Mouse (Mus musculus): ENCODE measurements around the gene Notum.

Notum gene

DNA sequence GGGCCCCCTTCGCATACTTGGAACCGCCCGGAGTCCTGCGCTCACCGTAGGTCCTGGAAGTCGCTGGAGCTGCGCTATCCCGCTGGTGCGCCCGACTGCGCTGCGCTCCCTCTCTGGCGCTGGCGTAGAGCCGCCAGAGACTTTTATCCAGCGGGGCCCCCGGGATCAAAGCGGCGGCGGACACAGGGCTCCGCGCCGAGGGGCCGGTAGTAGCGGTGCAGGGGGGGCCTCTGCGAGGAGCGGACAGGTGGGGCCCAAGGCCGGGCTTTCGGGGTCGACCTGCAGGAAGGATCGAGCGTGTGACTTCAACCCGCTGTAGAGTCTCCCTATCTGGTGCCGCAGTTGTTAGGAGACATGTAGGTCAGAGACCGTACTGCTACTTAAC lies at the start of gene Notum:
Gene Notum, minus strand, starts transcription at position 100 of the 385 bp plus-strand sequence.
- in situ Hi-C loops (cut with MboI, MseI) = no loop called here

DNA sequence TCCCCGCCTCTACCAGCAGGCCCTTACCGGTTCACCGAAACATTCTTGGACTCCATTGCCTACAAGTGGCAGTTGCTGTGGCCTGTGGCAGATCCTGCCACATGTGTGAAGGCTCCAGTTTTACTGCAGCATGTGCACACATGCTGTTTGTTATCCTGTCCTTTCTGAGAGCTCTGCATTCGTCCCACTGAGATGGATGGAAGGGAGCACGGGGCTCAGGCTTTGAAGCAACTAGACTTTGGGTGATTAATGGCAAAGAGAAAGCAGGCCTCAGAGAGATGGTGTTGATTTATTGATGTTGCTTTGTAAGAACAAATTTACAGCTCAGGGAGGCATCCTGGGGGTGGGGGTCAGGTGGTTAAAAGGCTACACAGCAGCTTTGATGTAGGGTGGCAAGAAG lies 49.7 kb upstream of the Notum start:
- in situ Hi-C loops (cut with MboI, MseI) = loop anchor here (10.0 kb wide), 1 partner anchor 86 kb away; the partner anchor contains the start of gene Sirt7

DNA sequence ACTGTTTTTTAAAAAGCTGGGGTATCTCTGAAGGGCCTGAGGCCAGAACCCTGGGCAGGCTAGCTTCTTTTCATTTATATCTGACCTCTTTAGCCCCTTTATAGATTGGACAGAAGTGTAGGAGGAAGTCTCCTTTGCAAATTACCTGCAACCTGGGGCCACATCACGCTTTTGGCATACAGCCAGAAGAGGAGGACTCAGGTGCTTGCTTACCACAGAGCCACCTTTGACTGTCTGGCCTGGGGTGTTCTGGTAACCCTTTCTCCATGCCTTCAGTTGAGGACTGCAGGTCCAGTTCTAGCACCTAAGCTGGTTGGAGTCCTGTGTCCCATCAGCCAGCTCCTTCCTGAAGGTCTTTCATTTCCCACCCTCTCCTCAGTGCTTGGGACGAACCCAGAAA lies 48.6 kb upstream of the Notum start:
- in situ Hi-C loops (cut with MboI, MseI) = no loop called here

- in situ Hi-C loops (cut with MboI, MseI) = no loop called here
Observed at GRCm38 (mm10) chr11:120707969-120708368, 47.0 kb upstream of the Notum start.

- in situ Hi-C loops (cut with MboI, MseI) = no loop called here
Observed at GRCm38 (mm10) chr11:120707225-120707624, 46.2 kb upstream of the Notum start.

DNA sequence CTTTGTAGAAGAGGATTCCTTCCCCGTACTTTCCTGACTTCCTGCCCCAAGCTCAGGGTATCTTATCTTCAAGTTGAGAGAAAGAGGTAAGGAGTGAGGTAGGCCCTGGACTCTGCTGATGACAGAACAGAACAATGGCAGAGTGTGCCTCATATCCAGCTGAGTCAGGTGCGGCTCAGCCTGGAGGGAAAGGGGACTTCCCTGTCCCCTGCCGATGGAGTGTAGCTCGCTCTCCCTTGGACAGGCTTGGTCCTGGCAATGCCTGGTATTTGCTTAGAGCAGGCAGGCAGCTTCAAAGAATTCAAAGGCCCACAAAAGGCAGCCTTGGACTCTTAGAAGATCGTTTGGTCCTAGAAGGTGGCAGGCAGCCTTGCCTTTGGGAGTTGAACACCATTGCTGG lies 45.1 kb upstream of the Notum start:
- in situ Hi-C loops (cut with MboI, MseI) = no loop called here

GRCm38 (mm10) chr11:120704486-120705325 lies 43.7 kb upstream of the Notum start:
- in situ Hi-C loops (cut with MboI, MseI) = no loop called here

DNA sequence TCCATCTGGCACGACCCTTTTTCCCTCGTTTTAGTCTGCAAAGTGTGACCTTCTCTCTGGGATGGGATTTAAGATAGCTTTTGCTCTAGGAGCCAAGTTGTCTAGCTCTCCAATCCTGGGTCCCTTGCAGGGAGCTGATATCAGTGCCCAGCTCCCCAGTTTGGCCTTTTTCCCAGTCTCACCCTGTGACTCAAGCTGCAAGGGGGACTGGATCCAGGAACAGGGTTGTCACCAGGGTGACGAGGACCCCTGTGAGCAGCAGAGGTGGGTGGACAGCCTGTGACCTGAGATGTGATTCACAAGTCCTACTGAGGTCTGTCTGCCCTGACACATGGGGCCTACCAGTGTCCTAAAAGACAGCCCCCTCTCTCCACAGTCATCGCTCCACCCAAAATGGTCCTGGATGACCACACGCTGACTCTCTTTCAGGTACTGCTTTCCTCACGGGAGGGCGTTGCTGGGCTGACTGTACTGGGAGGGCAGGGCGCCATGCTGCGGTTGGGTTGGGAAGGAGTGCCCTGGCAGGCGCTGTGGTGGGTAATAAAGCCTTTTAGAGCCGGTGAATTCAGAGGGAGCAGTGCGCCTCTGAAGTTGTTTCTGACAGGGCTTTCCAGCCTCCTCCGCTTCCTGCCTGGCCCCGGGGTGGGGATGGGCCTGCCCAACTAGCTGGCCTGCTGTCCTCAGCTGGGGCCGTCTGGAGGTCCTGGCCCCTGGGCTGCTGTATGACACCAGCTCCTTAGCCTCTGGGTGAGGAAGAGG lies 42.9 kb upstream of the Notum start:
- in situ Hi-C loops (cut with MboI, MseI) = no loop called here

DNA sequence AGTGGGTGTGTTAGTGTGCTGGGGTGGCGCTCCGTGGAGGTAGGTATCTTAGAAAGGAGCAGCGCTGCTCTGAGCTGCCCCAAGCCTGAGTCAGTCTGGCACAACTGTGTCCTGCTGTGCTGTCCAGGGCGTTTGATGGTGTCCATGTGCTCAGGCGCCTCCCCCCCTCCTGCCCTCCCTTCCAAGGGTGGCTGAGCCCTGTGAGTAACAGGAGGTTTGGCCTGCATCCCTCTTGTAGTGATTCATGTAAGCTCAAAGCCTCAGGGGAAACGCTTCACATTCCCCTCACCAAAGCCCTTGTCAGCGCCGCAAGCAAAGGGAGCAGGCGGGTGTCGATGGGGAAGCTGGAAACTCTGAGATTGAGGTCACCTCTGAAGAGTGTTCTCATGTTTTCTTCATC lies 36.8 kb upstream of the Notum start:
- in situ Hi-C loops (cut with MboI, MseI) = loop anchor here (10.0 kb wide), 1 partner anchor 313 kb away; no protein-coding TSS in a partner anchor

DNA sequence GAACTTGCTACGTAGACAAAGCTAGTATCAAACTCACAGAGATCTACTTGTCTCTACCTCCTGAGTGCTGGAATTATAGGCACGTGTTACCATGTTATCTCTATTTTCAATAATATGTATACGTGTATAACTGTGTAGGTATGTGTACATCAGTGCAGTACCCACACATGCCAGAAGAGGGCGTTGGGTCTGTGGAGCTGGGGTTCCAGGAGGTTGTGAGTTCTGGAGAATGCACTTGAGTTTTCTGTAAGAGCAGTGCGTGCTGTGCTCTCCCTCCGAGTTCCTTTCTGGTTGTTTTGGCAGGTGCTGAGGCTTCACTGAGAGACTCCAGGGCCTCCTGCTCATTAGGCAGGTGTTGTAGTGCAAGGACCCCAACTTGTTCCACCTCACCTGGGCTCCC lies 35.6 kb upstream of the Notum start:
- in situ Hi-C loops (cut with MboI, MseI) = loop anchor here (10.0 kb wide), 1 partner anchor 312 kb away; no protein-coding TSS in a partner anchor

DNA sequence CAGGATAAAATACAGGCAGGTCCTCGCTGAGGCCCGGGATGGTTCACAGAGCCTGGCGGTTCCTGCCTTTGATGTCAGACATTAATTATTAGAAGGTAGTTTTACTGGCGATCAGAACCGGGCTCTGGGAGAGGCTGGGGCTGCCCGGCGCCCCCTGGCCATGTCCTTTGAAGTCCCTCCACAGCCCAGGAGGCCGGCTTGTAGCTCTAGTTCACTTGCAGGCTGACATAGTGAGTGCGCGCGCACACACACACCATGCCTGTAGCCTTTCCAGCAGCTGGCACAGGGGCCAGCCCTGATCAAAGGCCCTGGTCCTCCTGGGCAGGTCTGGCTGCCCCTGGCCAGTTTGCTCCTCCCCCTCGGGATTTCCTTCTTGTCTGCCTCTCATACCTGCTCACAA lies 34.7 kb upstream of the Notum start:
- in situ Hi-C loops (cut with MboI, MseI) = loop anchor here (10.0 kb wide), 1 partner anchor 311 kb away; no protein-coding TSS in a partner anchor

- in situ Hi-C loops (cut with MboI, MseI) = loop anchor here (10.0 kb wide), 1 partner anchor 310 kb away; no protein-coding TSS in a partner anchor
Observed at GRCm38 (mm10) chr11:120695184-120695583, 34.2 kb upstream of the Notum start.

DNA sequence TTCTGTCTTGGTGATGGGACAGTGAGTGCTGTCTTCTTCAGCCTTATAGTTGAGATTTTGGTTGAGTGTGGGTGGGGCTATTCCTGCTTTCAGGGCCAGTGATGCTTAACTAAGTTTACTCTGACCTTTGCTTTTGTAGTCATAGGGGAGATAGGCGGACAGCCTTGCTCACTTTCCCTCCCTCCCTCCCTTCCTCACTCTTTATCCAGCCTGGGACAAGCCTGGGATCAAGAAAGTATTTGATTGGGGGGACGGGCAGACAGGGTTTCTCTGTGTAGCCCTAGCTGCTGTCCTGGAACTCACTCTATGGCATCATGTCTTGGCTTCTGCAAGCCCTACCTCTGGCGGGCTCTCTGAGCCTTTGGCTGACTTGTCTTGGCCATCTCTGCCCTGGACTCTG lies 32.5 kb upstream of the Notum start:
- in situ Hi-C loops (cut with MboI, MseI) = loop anchor here (10.0 kb wide), 1 partner anchor 309 kb away; no protein-coding TSS in a partner anchor

DNA sequence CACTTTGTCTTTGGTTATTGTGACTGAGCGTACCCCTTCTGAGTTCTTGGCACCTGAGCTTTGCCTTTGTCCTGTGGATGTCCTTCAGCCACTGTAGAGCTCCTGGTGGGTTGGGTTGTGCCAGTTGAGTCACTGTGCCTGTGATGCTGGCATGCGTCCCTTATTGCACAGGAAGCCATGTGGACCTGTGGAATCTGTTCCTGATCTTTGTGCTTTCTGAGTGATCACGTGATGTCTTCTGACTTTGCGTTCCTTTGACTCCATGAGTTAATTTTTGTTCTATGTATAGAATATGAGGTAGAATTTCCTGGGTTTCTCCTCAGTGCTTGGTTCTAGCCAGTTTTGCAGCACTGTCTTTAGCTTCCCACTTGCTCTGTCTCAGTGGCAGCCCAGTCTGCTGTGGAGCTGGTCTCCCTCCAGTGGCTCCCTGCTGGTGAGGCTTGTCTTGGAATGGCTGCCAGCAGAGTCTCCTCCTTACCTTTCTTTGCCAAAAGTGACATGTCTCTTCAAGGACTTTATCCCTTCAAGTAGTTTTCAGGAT lies 31.6 kb upstream of the Notum start:
- in situ Hi-C loops (cut with MboI, MseI) = loop anchor here (10.0 kb wide), 1 partner anchor 308 kb away; no protein-coding TSS in a partner anchor

- in situ Hi-C loops (cut with MboI, MseI) = no loop called here
Observed at GRCm38 (mm10) chr11:120689365-120689764, 28.4 kb upstream of the Notum start.

DNA sequence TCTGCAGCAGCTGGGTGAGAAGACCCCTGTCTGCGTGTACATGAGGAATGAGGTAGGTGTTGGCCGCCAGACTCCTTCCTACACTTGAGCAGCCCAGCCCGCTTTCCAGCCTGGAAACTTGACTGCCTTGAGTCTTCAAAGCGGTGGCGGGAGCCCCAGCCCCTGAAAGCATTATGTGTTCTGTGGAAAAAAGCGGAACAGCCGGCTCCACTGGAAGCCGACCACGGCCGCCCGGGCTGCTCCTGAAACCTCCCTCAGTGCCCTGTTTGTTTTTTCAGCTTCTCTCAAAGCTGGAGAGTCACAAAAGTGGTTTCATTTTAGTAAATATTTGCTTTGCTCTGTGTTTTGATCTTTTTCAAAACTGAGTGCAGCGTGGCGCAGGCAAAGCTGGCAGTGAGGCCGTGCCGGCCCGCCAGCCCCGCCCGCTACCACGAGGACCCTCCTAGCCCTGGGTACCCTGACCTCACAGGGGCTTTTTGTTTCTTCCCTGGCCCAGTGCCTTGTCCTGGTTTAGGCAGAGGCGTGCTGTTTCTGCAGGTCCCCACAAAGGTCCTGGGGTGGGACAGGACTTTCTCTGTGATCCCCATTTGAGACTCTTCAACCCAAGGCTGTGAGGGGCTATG lies 25.8 kb upstream of the Notum start:
- in situ Hi-C loops (cut with MboI, MseI) = no loop called here

DNA sequence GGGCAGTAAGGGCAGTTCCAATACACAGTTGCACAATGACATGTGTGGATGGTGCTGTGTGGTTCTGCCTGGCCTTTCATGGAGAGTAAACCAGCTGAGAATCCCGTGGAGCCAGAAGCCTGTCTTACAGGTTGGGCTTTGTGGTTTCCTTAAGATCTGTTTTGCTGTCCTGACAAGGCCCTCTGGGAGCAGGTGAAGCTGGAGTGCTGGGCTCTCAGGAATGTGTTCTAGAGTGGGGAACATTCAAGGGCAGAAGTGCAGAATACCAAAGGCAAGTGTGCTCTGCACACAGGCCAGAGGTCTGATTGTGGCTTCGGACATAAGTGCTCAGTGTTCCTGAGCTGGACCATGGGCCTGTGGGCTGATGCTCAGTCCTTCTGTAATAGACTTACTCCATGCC lies 23.7 kb upstream of the Notum start:
- in situ Hi-C loops (cut with MboI, MseI) = no loop called here

- in situ Hi-C loops (cut with MboI, MseI) = no loop called here
Observed at GRCm38 (mm10) chr11:120684086-120684485, 23.1 kb upstream of the Notum start.

- in situ Hi-C loops (cut with MboI, MseI) = no loop called here
Observed at GRCm38 (mm10) chr11:120683536-120683935, 22.6 kb upstream of the Notum start.

DNA sequence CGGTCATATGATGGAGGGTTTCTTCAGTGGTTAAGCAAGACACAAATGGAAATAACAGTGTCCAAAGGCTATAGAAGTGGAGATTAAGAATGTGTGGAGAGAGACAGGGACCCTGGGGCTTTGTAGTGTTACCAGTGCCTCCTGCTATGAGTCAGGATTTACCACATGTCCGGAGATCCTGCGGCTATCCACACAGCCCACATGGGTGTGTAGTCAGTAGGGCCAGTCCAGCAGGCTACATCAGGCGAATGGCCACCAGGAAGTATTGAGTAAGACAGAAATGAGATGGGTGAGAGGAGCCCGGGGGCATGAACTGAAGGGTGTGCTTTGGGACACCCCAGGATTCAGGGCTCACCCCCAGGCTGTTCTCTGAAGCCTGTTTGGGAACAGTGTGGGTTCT lies 21.7 kb upstream of the Notum start:
- in situ Hi-C loops (cut with MboI, MseI) = no loop called here

DNA sequence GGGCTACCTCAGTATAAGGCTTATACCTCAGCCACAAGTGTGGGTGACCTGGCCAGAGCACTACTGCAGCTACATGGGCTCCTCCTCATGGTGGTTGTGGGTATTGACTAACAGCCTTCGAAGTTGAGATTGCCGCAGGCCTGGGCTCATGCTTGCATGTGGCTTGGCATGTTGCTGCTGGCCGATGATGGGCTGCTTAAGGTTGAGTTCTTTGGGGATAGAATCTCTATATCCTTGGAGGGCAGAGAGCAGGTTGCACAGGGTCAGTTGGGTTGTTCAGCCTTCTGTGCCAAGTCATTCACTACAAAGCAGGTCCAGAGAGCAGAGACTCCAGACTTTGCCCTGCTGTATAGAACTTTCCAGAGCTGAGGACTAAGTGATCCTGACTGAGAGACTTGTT lies 18.9 kb upstream of the Notum start:
- in situ Hi-C loops (cut with MboI, MseI) = no loop called here

GRCm38 (mm10) chr11:120676951-120677350 lies 16.0 kb upstream of the Notum start:
- in situ Hi-C loops (cut with MboI, MseI) = no loop called here

All from T-helper 2 cell (primary cell).